Mouse (Mus musculus) testis, adult 2 months (tissue): ENCODE data around the gene Ecpas. TPM values are rescaled to one million over a fixed set of nuclear protein-coding genes. Genes with fewer than 3 reads are reported as not detected.

Experiments
- H3K27ac ChIP-seq: fragments of 200-500 bp; 2 replicates; pipeline ENCODE4 v1.5.1; 2012; ENCODE audit warnings: low read depth, low read length; ENCODE audit not compliant: control insufficient read depth, insufficient read depth
- H3K27me3 ChIP-seq: fragments of 200-500 bp; 2 replicates; pipeline ENCODE4 v1.6.1; 2012; ENCODE audit warnings: mild to moderate bottlenecking, low read length, moderate library complexity; ENCODE audit not compliant: control insufficient read depth, insufficient read depth
- H3K36me3 ChIP-seq: fragments of 200-500 bp; 2 replicates; pipeline ENCODE4 v1.6.1; 2012; ENCODE audit warnings: mild to moderate bottlenecking, low read length; ENCODE audit not compliant: control insufficient read depth, insufficient read depth
- H3K4me1 ChIP-seq: fragments of 200-500 bp; 2 replicates; pipeline ENCODE4 v1.6.1; 2012; ENCODE audit warnings: low read length; ENCODE audit not compliant: control insufficient read depth, insufficient read depth
- H3K4me3 ChIP-seq: fragments of 200-500 bp; 2 replicates; pipeline ENCODE4 v1.5.1; 2012; ENCODE audit warnings: low read depth, mild to moderate bottlenecking, low read length, moderate library complexity, mixed read lengths; ENCODE audit not compliant: control insufficient read depth
- CTCF ChIP-seq: fragments of 200-500 bp; IDR thresholded peaks from 2 replicates; pipeline ENCODE4 v1.5.1; 2012; ENCODE audit warnings: low read depth, mild to moderate bottlenecking, inconsistent platforms, low read length, moderate library complexity; ENCODE audit not compliant: control insufficient read depth, insufficient read depth, insufficient replicate concordance
- POLR2A ChIP-seq: fragments of 200-500 bp; IDR thresholded peaks from 2 replicates; pipeline ENCODE4 v1.6.1; 2012; ENCODE audit warnings: low read depth, mild to moderate bottlenecking, inconsistent platforms, low read length, moderate library complexity; ENCODE audit not compliant: control insufficient read depth
- polyA plus RNA-seq: library from polyadenylated mRNA; depleted of rRNA; stranded (reverse); fragments of >200 nt; gene quantifications from 2 replicates; pipeline ENCODE4 v1.2.3, GENCODE M21; 2012

Gene Ecpas
- polyA plus RNA-seq, 1 experiment = 10.2 TPM

- Histone ChIP-seq H3K27ac (no peak overlapping the region), H3K4me1 (no peaks in the 10 kb centered on the region), H3K27me3 (no peaks in the 10 kb centered on the region), H3K36me3 (no peaks in the 10 kb centered on the region), H3K4me3 (no peak overlapping the region)
- TF ChIP-seq POLR2A (no peak), CTCF (no peak)
These were observed 24.9 kb downstream of the Ecpas start for GRCm38 (mm10) chr4:58887626-58888025.

- TF ChIP-seq POLR2A (no peak), CTCF (no peak)
- Histone ChIP-seq H3K27me3 (no peaks in the 10 kb centered on the region), H3K4me1 (no peaks in the 10 kb centered on the region), H3K27ac (no peak overlapping the region), H3K4me3 (no peak overlapping the region), H3K36me3 (no peaks in the 10 kb centered on the region)
These were observed 25.8 kb downstream of the Ecpas start for GRCm38 (mm10) chr4:58886778-58887177.

- Histone ChIP-seq H3K4me3 (no peak overlapping the region), H3K27me3 (no peaks in the 10 kb centered on the region)
These were observed 27.2 kb downstream of the Ecpas start for GRCm38 (mm10) chr4:58885341-58885740.

GRCm38 (mm10) chr4:58883841-58884240, 28.7 kb downstream of the Ecpas start:
- Histone ChIP-seq H3K4me1 (no peaks in the 10 kb centered on the region), H3K27me3 (no peaks in the 10 kb centered on the region), H3K36me3 (no peaks in the 10 kb centered on the region), H3K27ac (no peak overlapping the region), H3K4me3 (no peak overlapping the region)
- no peak for TF ChIP-seq POLR2A
- TF ChIP-seq CTCF = no peak

More at GRCm38 (mm10) chr4:58885341-58885740, 27.2 kb downstream of the Ecpas start:
- Histone ChIP-seq H3K27ac (no peak overlapping the region), H3K36me3 (no peaks in the 10 kb centered on the region), H3K4me1 (no peaks in the 10 kb centered on the region)
- TF ChIP-seq POLR2A (no peak), CTCF (no peak)

GRCm38 (mm10) chr4:58874373-58874772, 38.2 kb downstream of the Ecpas start:
- H3K4me3 ChIP-seq = no peak overlapping the region
- H3K27me3 ChIP-seq = no peaks in the 10 kb centered on the region
- H3K27ac ChIP-seq = no peak overlapping the region
- H3K4me1 ChIP-seq = no peaks in the 10 kb centered on the region
- H3K36me3 ChIP-seq = no peaks in the 10 kb centered on the region
- no peak for TF ChIP-seq POLR2A
- no peak for TF ChIP-seq CTCF

- no peaks in the 10 kb centered on the region for H3K36me3 ChIP-seq
- H3K4me3 ChIP-seq = no peak overlapping the region
These were observed 45.3 kb downstream of the Ecpas start for GRCm38 (mm10) chr4:58867242-58867641.

GRCm38 (mm10) chr4:58832908-58833307, 79.6 kb downstream of the Ecpas start:
- Histone ChIP-seq H3K36me3 (no peaks in the 10 kb centered on the region), H3K4me1 (no peaks in the 10 kb centered on the region), H3K27ac (no peak overlapping the region), H3K27me3 (no peaks in the 10 kb centered on the region), H3K4me3 (no peak overlapping the region)
- no peak for TF ChIP-seq CTCF

More at GRCm38 (mm10) chr4:58867242-58867641, 45.3 kb downstream of the Ecpas start:
- Histone ChIP-seq H3K4me1 (no peaks in the 10 kb centered on the region), H3K27me3 (no peaks in the 10 kb centered on the region), H3K27ac (no peak overlapping the region)
- no peak for TF ChIP-seq CTCF
- TF ChIP-seq POLR2A = no peak

- Histone ChIP-seq H3K4me3 (no peak overlapping the region), H3K27ac (no peak overlapping the region), H3K27me3 (no peaks in the 10 kb centered on the region), H3K4me1 (no peaks in the 10 kb centered on the region), H3K36me3 (peaks cover 2% of the 10 kb centered on the region)
- TF ChIP-seq POLR2A = no peak
These were observed 86.6 kb downstream of the Ecpas start for GRCm38 (mm10) chr4:58825921-58826320.
